Mouse (Mus musculus): Measurements from ENCODE around the gene Mmp28. TPM values are rescaled to one million over a fixed set of nuclear protein-coding genes. Genes with fewer than 3 reads are reported as not detected.

Gene Mmp28
- total RNA-seq, 2 experiments from 2014 or later = not detected

DNA sequence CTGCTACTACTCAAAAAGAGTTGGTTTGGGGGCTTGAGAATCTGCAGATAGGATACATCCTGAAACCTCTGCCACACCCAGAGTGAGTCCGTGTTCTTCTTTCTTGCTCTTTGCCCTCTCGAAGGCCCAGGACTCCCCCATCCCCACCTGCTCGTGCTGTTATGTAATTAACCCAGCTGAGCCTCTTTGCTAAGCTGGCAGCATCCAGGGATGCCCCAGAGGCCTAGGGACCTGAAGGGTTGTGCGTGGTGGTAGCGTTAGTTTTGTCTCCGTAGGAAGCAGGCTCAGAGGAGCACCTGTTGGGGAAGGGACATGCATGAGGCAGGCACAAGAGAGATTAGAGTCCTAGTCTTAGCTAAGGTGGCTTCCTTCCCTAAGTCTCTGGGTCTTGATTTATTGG lies 52.4 kb downstream of the Mmp28 start:
- no peak for ATAC-seq (replicated peaks; ENCODE audit: low FRiP score, poor library complexity, severe bottlenecking)

DNA sequence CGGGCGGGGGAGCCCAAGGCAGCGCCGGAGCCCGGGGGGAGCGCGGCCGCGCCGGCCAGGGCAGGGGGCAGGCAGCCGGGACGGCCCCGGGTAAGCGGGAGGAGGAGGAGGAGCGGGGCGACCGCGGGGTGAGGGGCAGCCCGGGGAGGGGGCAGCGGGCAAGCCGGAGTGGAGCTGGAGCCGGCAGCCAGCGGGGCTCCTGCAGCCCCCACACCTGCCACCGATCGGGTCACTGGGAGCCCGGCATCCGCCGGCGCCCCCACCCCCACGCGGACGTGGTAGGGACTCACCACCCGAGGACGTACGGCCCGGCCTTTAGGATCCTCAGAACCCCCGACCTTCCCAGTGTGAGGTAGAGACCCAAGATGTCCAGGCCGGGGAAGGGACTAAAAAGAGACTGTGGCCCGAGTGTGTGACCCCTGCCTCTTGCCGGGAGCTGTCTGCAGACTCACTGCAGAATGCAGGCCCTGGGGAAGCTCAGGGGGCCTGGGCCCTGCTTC lies 53.0 kb downstream of the Mmp28 start:
- no peak for ATAC-seq (replicated peaks; ENCODE audit: low FRiP score, poor library complexity, severe bottlenecking)

DNA sequence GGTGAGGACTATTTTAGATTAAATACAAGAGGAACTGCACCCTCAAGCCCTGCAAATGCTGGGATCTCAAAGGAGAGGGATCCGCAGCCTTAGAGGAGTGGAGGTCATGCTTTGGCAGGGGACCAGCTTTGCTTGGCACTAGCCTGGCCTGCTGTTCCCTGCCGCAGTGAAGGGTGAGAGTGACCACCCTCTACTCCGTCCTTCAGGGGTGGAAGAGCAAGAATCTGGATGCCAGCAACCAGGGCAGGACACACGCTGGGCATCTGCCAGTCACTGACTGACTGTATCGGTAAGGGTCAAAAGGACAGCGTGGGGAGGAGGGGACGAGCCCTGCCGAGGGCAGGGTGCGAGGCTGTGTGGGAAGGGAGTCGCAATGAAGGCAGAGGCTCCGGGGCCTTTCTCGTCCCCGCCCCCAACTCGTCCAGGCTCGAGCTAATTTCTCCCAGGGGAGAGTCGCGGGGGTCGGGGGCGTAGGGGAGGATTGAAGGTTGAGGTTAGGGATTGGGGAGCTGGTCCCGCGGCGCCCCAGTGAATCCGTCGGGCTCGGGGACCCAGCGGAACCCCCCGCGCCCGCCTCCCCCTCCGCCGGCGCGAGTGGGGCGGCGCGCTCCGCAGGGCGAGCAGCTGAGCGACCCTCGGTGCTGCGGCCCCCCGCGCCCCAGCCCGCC lies 53.6 kb downstream of the Mmp28 start, which contains the start of gene Rasl10b:
Gene Rasl10b, plus strand, starts transcription at position 51 of the 668 bp plus-strand sequence.
- ATAC-seq (replicated peaks; ENCODE audit: low FRiP score, poor library complexity, severe bottlenecking) = no peak

DNA sequence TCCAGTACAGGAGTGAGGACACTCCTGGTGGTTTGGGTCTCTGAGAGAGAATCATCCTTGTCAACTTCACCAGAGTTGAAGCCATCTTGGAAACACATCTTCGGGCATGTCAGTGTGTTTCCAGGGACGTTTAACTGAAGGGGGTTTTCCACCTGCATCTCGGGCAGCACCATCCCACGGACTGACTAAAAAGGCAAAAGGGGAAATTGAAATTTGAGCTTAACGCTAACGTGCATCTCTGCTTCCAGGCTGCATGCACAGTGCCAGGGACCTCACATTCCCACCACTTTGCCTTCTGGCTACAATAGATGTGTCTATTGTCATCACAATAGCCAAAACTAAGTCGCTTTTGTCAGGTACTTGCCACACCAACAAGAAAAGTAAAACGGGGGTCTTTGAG lies 54.6 kb downstream of the Mmp28 start:
- ATAC-seq (replicated peaks; ENCODE audit: low FRiP score, poor library complexity, severe bottlenecking) = no peak

DNA sequence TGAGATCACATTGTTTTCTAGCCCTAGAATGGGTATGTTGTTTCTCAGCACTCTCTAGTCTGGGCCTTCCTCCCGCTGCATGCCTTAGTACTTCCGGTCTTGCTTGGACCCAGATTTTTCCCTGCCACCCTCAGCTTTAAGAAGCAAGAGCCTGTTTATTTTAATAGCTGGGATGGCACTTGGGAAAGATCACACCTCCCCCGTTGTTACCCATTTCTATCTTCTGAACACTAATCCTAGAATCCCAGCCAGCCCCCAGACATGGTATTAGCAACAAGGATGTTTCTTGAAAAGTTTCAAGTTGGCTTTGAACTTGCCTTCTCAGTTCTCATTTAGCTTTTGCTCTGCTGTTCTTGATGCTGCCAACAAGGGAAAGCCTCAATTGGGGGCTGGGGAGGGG lies 56.5 kb downstream of the Mmp28 start:
- ATAC-seq (replicated peaks; ENCODE audit: low FRiP score, poor library complexity, severe bottlenecking) = no peak

DNA sequence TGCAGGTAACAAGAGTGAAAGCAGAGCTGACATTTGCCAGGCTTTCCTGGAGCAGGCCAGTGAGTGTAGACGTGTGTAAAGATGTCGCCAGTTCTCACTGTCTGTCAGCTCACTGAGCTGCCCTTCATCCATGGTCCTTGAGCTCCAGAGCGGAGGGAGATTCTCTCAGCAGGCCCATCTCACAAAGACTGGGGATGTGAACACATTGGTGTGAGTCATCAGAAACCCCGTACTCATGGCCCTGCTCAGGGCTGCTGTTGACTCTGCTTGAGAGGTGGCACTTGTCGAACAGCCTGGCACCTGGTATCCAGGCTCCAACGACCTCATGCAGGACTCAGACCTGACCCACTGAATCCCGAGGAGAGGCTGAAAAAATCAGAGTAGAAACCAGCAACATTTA lies 59.1 kb downstream of the Mmp28 start:
- ATAC-seq (replicated peaks; ENCODE audit: low FRiP score, poor library complexity, severe bottlenecking) = no peak

DNA sequence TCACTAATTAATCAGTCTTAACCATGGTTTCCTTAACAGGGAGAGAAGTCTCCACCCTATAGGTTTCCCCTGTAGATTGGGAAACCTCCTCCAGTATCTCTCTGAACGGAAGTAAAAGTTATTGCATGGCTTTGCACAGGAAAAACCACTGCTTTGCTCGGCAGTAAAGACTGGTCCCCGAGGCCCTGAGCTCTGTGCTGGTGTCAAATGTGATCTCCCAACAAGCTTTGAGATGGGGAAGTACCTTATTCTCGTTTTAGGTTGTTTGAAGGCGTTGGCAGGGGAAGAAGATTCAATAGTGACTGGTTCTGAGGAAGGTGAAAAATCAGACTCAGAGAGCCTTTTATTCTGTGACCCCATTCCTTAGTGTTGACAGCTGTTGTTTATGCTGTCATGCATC lies 64.1 kb downstream of the Mmp28 start:
- no peak for ATAC-seq (replicated peaks; ENCODE audit: low FRiP score, poor library complexity, severe bottlenecking)

DNA sequence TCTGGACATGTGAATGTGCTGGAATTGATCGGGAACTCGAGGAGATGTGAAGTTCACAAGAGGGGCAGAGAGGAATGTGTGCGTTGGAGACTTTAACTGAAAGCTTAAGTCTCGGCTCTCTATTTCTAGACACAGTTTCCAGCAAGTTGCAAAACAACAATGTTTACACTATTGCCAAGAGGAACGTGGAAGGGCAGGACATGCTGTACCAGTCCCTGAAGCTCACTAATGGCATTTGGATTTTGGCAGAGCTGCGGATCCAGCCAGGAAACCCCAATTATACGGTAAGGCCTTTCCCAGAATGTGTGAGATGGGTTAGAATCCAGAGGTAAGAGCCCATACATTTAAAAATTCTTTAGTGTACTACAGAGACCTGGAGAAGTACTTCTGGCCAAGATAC lies 65.2 kb downstream of the Mmp28 start:
- ATAC-seq (replicated peaks; ENCODE audit: low FRiP score, poor library complexity, severe bottlenecking) = no peak

DNA sequence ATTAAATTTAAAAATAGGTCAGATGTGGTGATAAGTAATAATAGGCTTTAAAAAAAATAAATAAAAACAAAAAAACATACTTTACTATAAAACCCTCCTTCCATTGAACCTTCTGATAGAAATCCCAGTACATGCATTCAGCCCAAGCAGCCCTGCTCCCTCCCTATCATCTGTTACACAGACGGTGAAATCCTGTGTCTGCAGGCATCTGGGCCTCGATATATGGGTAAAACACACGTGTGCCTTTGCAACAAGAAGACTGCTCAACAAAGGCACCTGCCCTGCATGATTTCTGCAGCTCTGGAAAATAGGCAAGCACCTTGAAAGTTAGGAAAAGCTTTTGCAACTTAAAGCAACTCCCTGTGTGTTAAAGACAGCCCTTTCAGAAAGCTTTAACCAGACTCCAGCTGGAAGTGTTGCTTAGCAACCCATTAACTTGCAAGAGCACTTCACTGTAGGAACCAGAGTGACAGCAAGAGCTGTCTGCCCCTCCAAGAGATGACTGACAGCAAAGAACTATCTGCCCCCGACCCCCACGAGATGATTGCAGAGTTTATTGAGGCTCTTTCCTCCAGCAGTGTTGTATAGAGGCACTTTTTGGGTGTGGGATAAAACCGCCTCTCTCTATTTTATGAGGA lies 68.0 kb downstream of the Mmp28 start:
- ATAC-seq (replicated peaks; ENCODE audit: low FRiP score, poor library complexity, severe bottlenecking) = no peak

DNA sequence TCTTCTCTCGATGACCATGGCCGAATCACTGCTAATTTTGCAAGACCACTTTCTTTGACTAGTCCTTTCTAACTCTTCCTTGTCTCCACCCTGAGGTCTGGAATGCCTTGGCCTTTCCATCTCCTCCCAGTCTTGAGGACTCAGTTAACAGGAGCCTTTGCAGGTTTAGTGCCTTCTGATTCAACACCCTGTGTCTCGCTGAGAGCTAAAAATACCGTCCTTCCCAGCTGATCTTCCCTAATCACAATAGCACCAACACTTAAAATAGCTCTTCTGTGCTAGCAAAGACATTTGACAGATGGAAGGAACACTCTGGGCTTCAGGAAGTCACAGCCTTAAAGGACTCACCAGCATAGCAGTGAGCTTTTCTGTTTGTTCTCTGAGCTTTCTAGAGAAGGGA lies 69.8 kb downstream of the Mmp28 start:
- ATAC-seq (replicated peaks; ENCODE audit: low FRiP score, poor library complexity, severe bottlenecking) = no peak

Other genes with a start within 250 kb of the Mmp28 start
- 86.4 and 88.3 TPM in 2 replicates for gene Slfn14, start 176.3 kb downstream of the Mmp28 start, total RNA-seq (2015; ENCODE audit: low replicate concordance)
- 93.6 and 106 TPM in 2 replicates for gene Slfn14, start 176.3 kb downstream of the Mmp28 start, total RNA-seq (2017; ENCODE audit: low replicate concordance)
- gene Ap2b1, start 164.0 kb downstream of the Mmp28 start, total RNA-seq (2015; ENCODE audit: low replicate concordance) = 42.3 and 43.6 TPM in 2 replicates
- 49.8 and 49.9 TPM in 2 replicates for gene Ap2b1, start 164.0 kb downstream of the Mmp28 start, total RNA-seq (2017; ENCODE audit: low replicate concordance)
- gene Pex12, start 160.5 kb downstream of the Mmp28 start, total RNA-seq (2015; ENCODE audit: low replicate concordance) = 1.1 and 2.5 TPM in 2 replicates
- 2.2 TPM in 1 of 2 replicates, not detected in the other for gene Pex12, start 160.5 kb downstream of the Mmp28 start, total RNA-seq (2017; ENCODE audit: low replicate concordance)
- not detected in 2 replicates for gene Rasl10b, start 53.9 kb downstream of the Mmp28 start, total RNA-seq (2015; ENCODE audit: low replicate concordance)
- 0.23 TPM in 1 of 2 replicates, not detected in the other for gene Rasl10b, start 53.9 kb downstream of the Mmp28 start, total RNA-seq (2017; ENCODE audit: low replicate concordance)
- gene Gas2l2, start 33.6 kb downstream of the Mmp28 start, total RNA-seq (2015; ENCODE audit: low replicate concordance) = not detected in 2 replicates
- not detected in 2 replicates for gene Gas2l2, start 33.6 kb downstream of the Mmp28 start, total RNA-seq (2017; ENCODE audit: low replicate concordance)
- 12.3 TPM in 1 of 2 replicates, not detected in the other for gene 1700020L24Rik, start 25.4 kb downstream of the Mmp28 start, total RNA-seq (2015; ENCODE audit: low replicate concordance)
- gene 1700020L24Rik, start 25.4 kb downstream of the Mmp28 start, total RNA-seq (2017; ENCODE audit: low replicate concordance) = 4.0 and 4.7 TPM in 2 replicates
- 47.2 and 59.5 TPM in 2 replicates for gene Taf15, start 10.0 kb upstream of the Mmp28 start, total RNA-seq (2015; ENCODE audit: low replicate concordance)
- gene Taf15, start 10.0 kb upstream of the Mmp28 start, total RNA-seq (2017; ENCODE audit: low replicate concordance) = 50.6 and 95.9 TPM in 2 replicates
- not detected in 2 replicates for gene Heatr9, start 59.1 kb upstream of the Mmp28 start, total RNA-seq (2015; ENCODE audit: low replicate concordance)
- gene Heatr9, start 59.1 kb upstream of the Mmp28 start, total RNA-seq (2017; ENCODE audit: low replicate concordance) = 0.26 TPM in 1 of 2 replicates, not detected in the other
- gene Ccl5, start 67.4 kb upstream of the Mmp28 start, total RNA-seq (2015; ENCODE audit: low replicate concordance) = 11.5 and 25.6 TPM in 2 replicates
- gene Ccl5, start 67.4 kb upstream of the Mmp28 start, total RNA-seq (2017; ENCODE audit: low replicate concordance) = 4.6 TPM in 1 of 2 replicates, not detected in the other
- gene Ccl9, start 115.6 kb upstream of the Mmp28 start, total RNA-seq (2015; ENCODE audit: low replicate concordance) = 28.1 and 34.2 TPM in 2 replicates
- gene Ccl9, start 115.6 kb upstream of the Mmp28 start, total RNA-seq (2017; ENCODE audit: low replicate concordance) = 7.1 and 35.4 TPM in 2 replicates
- gene Ccl6, start 130.0 kb upstream of the Mmp28 start, total RNA-seq (2015; ENCODE audit: low replicate concordance) = 55.5 and 74.2 TPM in 2 replicates
- 24.0 and 25.2 TPM in 2 replicates for gene Ccl6, start 130.0 kb upstream of the Mmp28 start, total RNA-seq (2017; ENCODE audit: low replicate concordance)
- gene Rpl9-ps1, start 182.6 kb upstream of the Mmp28 start, total RNA-seq (2015; ENCODE audit: low replicate concordance) = not detected in 2 replicates
- not detected in 2 replicates for gene Rpl9-ps1, start 182.6 kb upstream of the Mmp28 start, total RNA-seq (2017; ENCODE audit: low replicate concordance)
- gene Ccl3, start 186.3 kb upstream of the Mmp28 start, total RNA-seq (2015; ENCODE audit: low replicate concordance) = 34.6 and 35.2 TPM in 2 replicates
- 16.3 and 19.1 TPM in 2 replicates for gene Ccl3, start 186.3 kb upstream of the Mmp28 start, total RNA-seq (2017; ENCODE audit: low replicate concordance)
- 7.1 and 12.6 TPM in 2 replicates for gene Ccl4, start 199.5 kb upstream of the Mmp28 start, total RNA-seq (2015; ENCODE audit: low replicate concordance)
- gene Ccl4, start 199.5 kb upstream of the Mmp28 start, total RNA-seq (2017; ENCODE audit: low replicate concordance) = 0.51 and 17.1 TPM in 2 replicates
- gene Wfdc17, start 240.9 kb upstream of the Mmp28 start, total RNA-seq (2015; ENCODE audit: low replicate concordance) = 28.5 and 51.1 TPM in 2 replicates
- 15.7 TPM in 1 of 2 replicates, not detected in the other for gene Wfdc17, start 240.9 kb upstream of the Mmp28 start, total RNA-seq (2017; ENCODE audit: low replicate concordance)
- gene Wfdc18, start 245.9 kb upstream of the Mmp28 start, total RNA-seq (2015; ENCODE audit: low replicate concordance) = not detected in 2 replicates
- gene Wfdc18, start 245.9 kb upstream of the Mmp28 start, total RNA-seq (2017; ENCODE audit: low replicate concordance) = not detected in 2 replicates

Data from erythroid progenitor cell, adult 5-6 weeks (primary cell).